Mouse (Mus musculus) urinary bladder, adult 2 months (tissue): ENCODE results near the gene Lrrc40. TPM values are rescaled to one million over a fixed set of nuclear protein-coding genes. Genes with fewer than 3 reads are reported as not detected.
"Not testable (repeated sequence)": the region's sequence is repeated elsewhere in the genome, so short reads cannot be mapped to it uniquely, and the experiment has no call there.

Experiments used
- DNase-seq: peaks from one replicate; pipeline ENCODE4 v3.0.0; 2022; ENCODE audit warnings: low spot score
- polyA plus RNA-seq: library from polyadenylated mRNA; depleted of rRNA; stranded (reverse); fragments of >200 nt; gene quantifications from 2 replicates; pipeline ENCODE4 v1.2.3, GENCODE M21; 2012; rRNA removed

Gene Lrrc40
- polyA plus RNA-seq, 1 experiment: 16.4 TPM

GRCm38 (mm10) chr3:158077828-158078227 lies 41.4 kb downstream of the Lrrc40 start:
- DNase-seq: no peak

DNA sequence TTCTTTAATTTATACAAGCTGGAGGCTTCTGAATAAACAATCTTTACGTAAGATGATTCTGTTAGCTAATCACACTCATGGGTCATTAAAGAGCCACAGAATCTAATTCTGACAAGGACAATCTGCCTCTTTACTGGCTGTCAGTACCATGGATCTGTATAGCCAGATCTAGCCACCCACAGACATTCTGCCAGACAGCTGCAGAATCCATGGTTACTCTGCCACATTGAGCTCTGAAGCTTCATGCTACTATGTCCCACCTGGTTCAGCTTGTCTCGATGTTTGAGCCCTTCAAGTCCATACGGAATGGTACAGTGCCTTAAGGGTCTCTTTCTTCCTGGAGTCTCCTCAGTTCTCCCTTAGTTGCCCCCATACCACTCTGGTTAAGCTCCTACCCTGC lies 55.1 kb downstream of the Lrrc40 start:
- DNase-seq: no peak

DNA sequence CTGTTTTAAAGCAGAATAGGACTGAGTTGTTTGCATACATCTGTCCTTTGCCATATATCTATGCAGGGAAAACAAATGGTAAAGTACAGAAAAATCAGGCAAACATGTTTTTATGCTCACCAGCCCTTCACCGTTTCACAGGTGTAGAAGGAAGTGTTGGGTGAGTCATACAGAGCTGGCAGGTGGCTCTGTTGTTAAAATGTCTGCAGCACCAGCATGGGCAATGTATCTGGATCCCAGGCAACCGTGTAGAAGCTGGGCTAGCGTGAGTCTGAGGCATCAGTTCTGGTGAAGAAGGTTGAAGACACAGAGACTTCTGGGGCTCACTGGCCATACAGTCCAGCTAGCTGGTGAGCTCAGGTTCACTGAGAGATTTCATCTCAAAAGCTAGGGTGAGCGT lies 57.5 kb downstream of the Lrrc40 start:
- no peak for DNase-seq

DNA sequence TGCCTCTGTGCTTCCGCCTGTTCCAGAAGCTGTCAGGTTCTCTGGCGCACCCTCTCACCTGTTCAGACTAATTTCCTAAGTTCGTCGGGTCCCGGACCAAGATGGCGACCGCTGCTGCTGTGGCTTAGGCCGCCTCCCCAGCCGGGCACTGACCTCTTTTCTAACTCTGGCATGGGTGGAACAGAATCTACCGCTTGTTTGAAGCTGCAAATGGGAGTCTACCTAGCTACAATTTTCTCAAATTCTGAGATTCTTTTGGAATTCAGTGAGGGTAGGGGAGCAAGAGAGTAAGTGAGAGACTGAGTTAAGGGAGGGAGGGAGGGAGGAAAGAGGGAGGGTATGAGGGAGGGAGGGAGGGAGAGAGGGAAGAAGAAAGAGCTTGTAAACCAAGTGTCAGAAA lies 65.6 kb downstream of the Lrrc40 start:
- DNase-seq: not testable (repeated sequence)

DNA sequence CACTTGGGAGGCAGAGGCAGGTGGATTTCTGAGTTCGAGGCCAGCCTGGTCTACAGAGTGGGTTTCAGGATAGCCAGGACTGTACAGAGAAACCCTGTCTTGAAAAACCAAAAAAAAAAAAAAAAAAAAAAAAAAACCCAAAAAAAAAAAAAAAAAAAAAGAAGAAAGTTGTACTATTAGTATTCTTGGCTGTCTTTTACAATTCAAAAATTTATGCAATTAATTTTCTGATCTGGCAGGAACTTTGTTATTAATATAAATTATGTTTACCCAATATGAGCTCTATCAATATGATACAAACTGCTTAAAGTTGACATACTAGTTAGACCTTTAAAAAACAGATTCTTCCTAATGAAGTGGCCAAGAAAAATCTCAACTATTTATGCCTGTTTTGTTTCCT lies 66.1 kb downstream of the Lrrc40 start:
- DNase-seq: not testable (repeated sequence)

- DNase-seq: no peak
Observed at GRCm38 (mm10) chr3:158103467-158103866, 67.0 kb downstream of the Lrrc40 start.

DNA sequence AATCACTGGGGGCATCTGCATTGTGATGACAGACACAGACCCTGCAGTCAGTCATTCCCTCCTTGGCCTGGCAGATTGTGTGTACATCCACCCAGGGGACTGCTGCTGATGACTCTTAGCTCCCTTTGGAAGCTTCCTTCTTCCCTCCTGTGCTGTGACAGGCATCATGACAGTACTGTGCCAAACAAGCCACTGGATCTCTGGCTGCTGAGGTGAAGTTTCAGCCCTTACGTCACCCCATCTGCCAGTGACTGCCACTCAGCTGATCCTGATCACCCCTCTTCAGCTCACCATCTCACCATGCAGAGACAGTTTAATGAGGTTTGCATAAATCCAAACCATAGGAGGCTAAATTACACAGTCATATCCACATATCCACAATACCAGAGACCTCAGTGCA lies 68.8 kb downstream of the Lrrc40 start:
- DNase-seq: no peak

Other genes starting within 250 kb of the Lrrc40 start
- gene Cth, start 111.6 kb upstream of the Lrrc40 start, polyA plus RNA-seq: 3.4 and 5.4 TPM in 2 replicates
- 23.7 and 25.0 TPM in 2 replicates for gene Ankrd13c, start 89.4 kb upstream of the Lrrc40 start, polyA plus RNA-seq
- gene Srsf11, start within 50 bp of the Lrrc40 start, polyA plus RNA-seq: 292 and 372 TPM in 2 replicates